Mouse (Mus musculus): ENCODE data around the gene Zp2. TPM values are rescaled to one million over a fixed set of nuclear protein-coding genes. Genes with fewer than 3 reads are reported as not detected.

Gene Zp2
- polyA plus RNA-seq, 1 experiment, result 0.08 TPM

DNA sequence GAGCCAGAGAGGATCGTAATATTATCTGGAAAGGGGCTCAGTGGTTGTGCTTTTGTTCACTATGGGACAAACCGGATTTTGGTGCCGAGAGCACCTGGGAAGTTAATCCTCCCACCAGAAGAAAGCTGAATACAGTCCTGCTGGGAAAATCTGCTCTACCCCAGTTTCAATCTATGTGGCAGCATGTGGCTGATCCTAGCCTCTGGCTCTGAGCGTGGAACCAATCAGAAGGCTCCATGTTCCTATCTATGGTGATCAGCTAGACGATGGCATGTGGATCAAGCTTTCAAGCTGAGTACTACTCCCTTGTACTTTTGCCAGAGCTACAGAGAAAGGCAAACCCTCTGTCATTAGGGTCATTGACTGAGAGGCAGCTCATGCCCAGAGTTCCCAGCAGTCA is 52.1 kb downstream of the Zp2 start:
- Histone ChIP-seq H3K36me3 (ENCODE audit: control insufficient read depth, insufficient read depth) (no peaks in the 10 kb centered on the region), H3ac (ENCODE audit: control insufficient read depth, insufficient read length) (no peak overlapping the region), H3K4me2 (ENCODE audit: low read depth) (no peak overlapping the region), H3K79me2 (ENCODE audit: control insufficient read depth, insufficient read depth) (no peaks in the 10 kb centered on the region), H3K27me3 (ENCODE audit: control insufficient read depth, insufficient read depth, insufficient read length) (peaks cover 5% of the 10 kb centered on the region), H3K4me3 (no peak overlapping the region)
- TF ChIP-seq POLR2A (IDR thresholded peaks at IDR 0.05; ENCODE audit: insufficient read length, low read depth) (no peak), SRF (IDR thresholded peaks at IDR 0.05; ENCODE audit: control insufficient read depth, insufficient read length, low read depth) (no peak), CEBPB (IDR thresholded peaks at IDR 0.05; ENCODE audit: insufficient read depth, poor library complexity, severe bottlenecking) (no peak)

DNA sequence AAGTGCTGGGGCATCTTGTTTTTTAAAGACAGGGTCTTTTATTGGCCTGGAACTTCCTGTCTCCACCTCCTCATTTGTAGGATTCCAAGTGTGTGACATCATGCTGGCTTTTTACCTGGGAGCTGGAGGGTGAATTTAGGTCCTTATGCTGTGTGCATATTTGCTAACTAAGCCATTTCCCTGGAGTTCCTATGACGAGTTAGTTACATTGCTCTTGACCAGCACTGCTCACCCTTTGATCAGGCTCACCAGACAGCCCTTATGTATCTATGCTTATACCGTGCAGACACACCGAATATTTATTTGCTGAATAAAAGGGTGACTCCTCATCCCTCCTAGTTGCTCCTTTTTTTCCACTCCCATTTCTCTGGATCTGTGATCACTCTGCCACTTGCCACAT is 64.9 kb downstream of the Zp2 start:
- no peaks in the 10 kb centered on the region for H3K79me2 ChIP-seq (ENCODE audit: control insufficient read depth, insufficient read depth)
- H3K4me3 ChIP-seq, result no peak overlapping the region
- H3K4me2 ChIP-seq (ENCODE audit: low read depth), result no peak overlapping the region
- H3K36me3 ChIP-seq (ENCODE audit: control insufficient read depth, insufficient read depth), result no peaks in the 10 kb centered on the region
- no peaks in the 10 kb centered on the region for H3K27me3 ChIP-seq (ENCODE audit: control insufficient read depth, insufficient read depth, insufficient read length)
- no peak for TF ChIP-seq MYOD1 (IDR thresholded peaks at IDR 0.05; ENCODE audit: control insufficient read depth in 1 of 3, insufficient read length in 2 of 3, low read depth in 2 of 3)
- no peak for TF ChIP-seq MAX (IDR thresholded peaks at IDR 0.05; ENCODE audit: low read depth)
- TF ChIP-seq POLR2A (IDR thresholded peaks at IDR 0.05; ENCODE audit: insufficient read length, low read depth), result no peak
- no peak for TF ChIP-seq SRF (IDR thresholded peaks at IDR 0.05; ENCODE audit: control insufficient read depth, insufficient read length, low read depth)
- no peak for TF ChIP-seq TCF12 (IDR thresholded peaks at IDR 0.05; ENCODE audit: insufficient read depth, poor library complexity, severe bottlenecking)
- no peak for TF ChIP-seq MYOG (IDR thresholded peaks at IDR 0.05; ENCODE audit: control insufficient read depth in 1 of 3, insufficient read depth in 1 of 3, insufficient read length in 2 of 3, low read depth in 2 of 3)
- no peak for TF ChIP-seq E2F4 (IDR thresholded peaks at IDR 0.05; ENCODE audit: insufficient read depth)
- TF ChIP-seq TCF3 (IDR thresholded peaks at IDR 0.05; ENCODE audit: insufficient read length, low read depth), result no peak
- no peak for TF ChIP-seq REST (IDR thresholded peaks at IDR 0.05; ENCODE audit: insufficient read depth, insufficient read length)
- no peak overlapping the region for H3ac ChIP-seq (ENCODE audit: control insufficient read depth, insufficient read length)

Other genes starting within 250 kb of the Zp2 start
- gene Lyrm1, start 249.4 kb downstream of the Zp2 start, polyA plus RNA-seq (2012; fragmentation: generic; extraction: Trizol), result 5.2 TPM
- gene Dcun1d3, start 249.0 kb downstream of the Zp2 start, polyA plus RNA-seq (2012; fragmentation: generic; extraction: Trizol), result 8.8 TPM
- 0.01 TPM for gene Dnah3, start 50.0 kb downstream of the Zp2 start, polyA plus RNA-seq (2012; fragmentation: generic; extraction: Trizol)
- gene Tmem159, start 42.9 kb downstream of the Zp2 start, polyA plus RNA-seq (2012; fragmentation: generic; extraction: Trizol), result 9.9 TPM
- gene Anks4b, start 28.6 kb upstream of the Zp2 start, polyA plus RNA-seq (2012; fragmentation: generic; extraction: Trizol), result not detected
- 9.8 TPM for gene Crym, start 56.8 kb upstream of the Zp2 start, polyA plus RNA-seq (2012; fragmentation: generic; extraction: Trizol)
- not detected for gene Abca14, start 58.7 kb upstream of the Zp2 start, polyA plus RNA-seq (2012; fragmentation: generic; extraction: Trizol)
- not detected for gene Abca15, start 183.4 kb upstream of the Zp2 start, polyA plus RNA-seq (2012; fragmentation: generic; extraction: Trizol)

All from myocyte (in vitro differentiated cells).